In genomic region chr11:78827546-78827945, GRCm38 (mm10) we compare ENCODE assay signal across 9 mouse cellular contexts. TPM values are rescaled to one million over a fixed set of nuclear protein-coding genes. Genes with fewer than 3 reads are reported as not detected.
DNase-seq lines count a peak whose midpoint lies in the region; ATAC-seq and TF ChIP-seq lines count a peak whose summit lies in the region.
"Had no signal": no experiment of that assay in that cellular context is flagged by ENCODE, and none has a peak within 500 bp of the region (broad histone marks: within the 10 kb centered on the region; RNA-seq: fewer than 3 reads in every experiment).

No protein-coding gene starts in this region.

- no peak overlapping the region for H3K9ac ChIP-seq in lung, embryonic 14.5 days
- H3K9ac ChIP-seq in liver, embryonic 12.5 days = peak overlapping the region; percentile 83; the same call in 1 of the 2 replicates

- H3K27me3 ChIP-seq in erythroblast, embryonic 14.5 days (ENCODE audit: control insufficient read depth) = no peaks in the 10 kb centered on the region
- H3K27me3 ChIP-seq in lung, embryonic 14.5 days (ENCODE audit: insufficient read depth, low read length) = no peaks in the 10 kb centered on the region
- H3K27me3 ChIP-seq in liver, embryonic 12.5 days (replicated peaks) = no peaks in the 10 kb centered on the region

- 31% methylated on average over 7 of the region's 7 CpGs for WGBS in lung, embryonic 14.5 days
- WGBS in liver, embryonic 12.5 days (ENCODE audit: insufficient replicate concordance) = 61% methylated on average over 7 of the region's 7 CpGs

- DNase-seq in lung, embryonic 14.5 days = no peak
- DNase-seq in lung, postnatal 10 days = no peak
- peak; percentile 19 for DNase-seq in ovary, postnatal 14 days (ENCODE audit: low spot score)
- no peak for DNase-seq in gastrocnemius, postnatal 14 days
- no peak for DNase-seq in B cell, adult 2 months
- DNase-seq: adrenal gland, postnatal 14 days had no signal

- H3K4me1 ChIP-seq in erythroblast, embryonic 14.5 days (ENCODE audit: control insufficient read depth) = peaks cover 62% of the 10 kb centered on the region
- H3K4me1 ChIP-seq in lung, embryonic 14.5 days (ENCODE audit: insufficient read depth) = no peaks in the 10 kb centered on the region
- peaks cover 70% of the 10 kb centered on the region for H3K4me1 ChIP-seq in liver, embryonic 12.5 days

- H3K4me2 ChIP-seq in lung, embryonic 14.5 days = peak overlapping the region; percentile 87
- H3K4me2 ChIP-seq in liver, embryonic 12.5 days = peak overlapping the region; percentile 77

- H3K27ac ChIP-seq in lung, embryonic 14.5 days (ENCODE audit: low read depth) = no peak overlapping the region
- no peak overlapping the region for H3K27ac ChIP-seq in liver, embryonic 12.5 days

- no peak for TF ChIP-seq CTCF in lung, embryonic 14.5 days (IDR thresholded peaks at IDR 0.05; ENCODE audit: low read depth)

- no peaks in the 10 kb centered on the region for H3K36me3 ChIP-seq in erythroblast, embryonic 14.5 days (ENCODE audit: control insufficient read depth)
- no peaks in the 10 kb centered on the region for H3K36me3 ChIP-seq in lung, embryonic 14.5 days (ENCODE audit: insufficient read depth)
- no peaks in the 10 kb centered on the region for H3K36me3 ChIP-seq in liver, embryonic 12.5 days

- intact Hi-C loops in gastrocnemius, postnatal 14 days (cut with DNase I; ENCODE audit: low total_unique reads) = loop anchor here (5.0 kb wide), 1 partner anchor 270 kb away; no protein-coding TSS in a partner anchor

- ATAC-seq in erythroblast, adult 5-6 weeks (replicated peaks; ENCODE audit: low FRiP score, poor library complexity, severe bottlenecking) = no peak
- ATAC-seq in lung, embryonic 14.5 days (ENCODE audit: insufficient read depth) = no peak
- no peak for ATAC-seq in liver, embryonic 12.5 days

- H3K9me3 ChIP-seq in erythroblast, embryonic 14.5 days (ENCODE audit: control insufficient read depth, low read length) = no peaks in the 10 kb centered on the region
- no peaks in the 10 kb centered on the region for H3K9me3 ChIP-seq in lung, embryonic 14.5 days (ENCODE audit: low read depth, low read length)
- H3K9me3 ChIP-seq in liver, embryonic 12.5 days (replicated peaks) = no peaks in the 10 kb centered on the region

- peak overlapping the region; percentile 27 for H3K4me3 ChIP-seq in erythroblast, embryonic 14.5 days (replicated peaks)
- H3K4me3 ChIP-seq in lung, embryonic 14.5 days (ENCODE audit: low read depth, low read length) = no peak overlapping the region
- H3K4me3 ChIP-seq in liver, embryonic 12.5 days = peak overlapping the region; percentile 78

RNA-seq across cellular contexts. Expression of gene Lyrm9, which starts 1.2 kb away (rescaled TPM):
- polyA plus RNA-seq in erythroblast, embryonic 14.5 days (2012) = 8.3 and 12.3 TPM in 2 replicates
- total RNA-seq in erythroblast, adult 5-6 weeks (2015; ENCODE audit: low replicate concordance) = 6.0 and 12.5 TPM in 2 replicates
- 8.1 and 10.9 TPM in 2 replicates for total RNA-seq in erythroblast, adult 5-6 weeks (2017; ENCODE audit: low replicate concordance)
- polyA plus RNA-seq in lung, embryonic 14.5 days (2014; fragmentation: Nextera tagmentation; extraction: Ambion mirVana) = 13.9 and 14.8 TPM in 2 replicates
- polyA plus RNA-seq in liver, embryonic 12.5 days (2016; fragmentation: Nextera tagmentation; extraction: Ambion mirVana) = 22.5 and 28.1 TPM in 2 replicates
- total RNA-seq in gastrocnemius, postnatal 14 days (2021) = 10 to 100 TPM; 11.5 to 14.2 TPM
